Mouse (Mus musculus) cortical plate, adult 2 months (tissue): ENCODE results near the gene Gpr180.

Experiments
- CTCF ChIP-seq: fragments of 200-500 bp; IDR thresholded peaks from 2 replicates; pipeline ENCODE4 v1.5.1; 2011; ENCODE audit warnings: mild to moderate bottlenecking, control low read depth, low read length; ENCODE audit not compliant: insufficient read depth; ENCODE audit errors: extremely low read depth
- POLR2A ChIP-seq: fragments of 200-500 bp; IDR thresholded peaks from 2 replicates; pipeline ENCODE4 v1.6.1; 2011; ENCODE audit warnings: mild to moderate bottlenecking, low read length, control low read depth; ENCODE audit not compliant: insufficient read depth; ENCODE audit errors: extremely low read depth

DNA sequence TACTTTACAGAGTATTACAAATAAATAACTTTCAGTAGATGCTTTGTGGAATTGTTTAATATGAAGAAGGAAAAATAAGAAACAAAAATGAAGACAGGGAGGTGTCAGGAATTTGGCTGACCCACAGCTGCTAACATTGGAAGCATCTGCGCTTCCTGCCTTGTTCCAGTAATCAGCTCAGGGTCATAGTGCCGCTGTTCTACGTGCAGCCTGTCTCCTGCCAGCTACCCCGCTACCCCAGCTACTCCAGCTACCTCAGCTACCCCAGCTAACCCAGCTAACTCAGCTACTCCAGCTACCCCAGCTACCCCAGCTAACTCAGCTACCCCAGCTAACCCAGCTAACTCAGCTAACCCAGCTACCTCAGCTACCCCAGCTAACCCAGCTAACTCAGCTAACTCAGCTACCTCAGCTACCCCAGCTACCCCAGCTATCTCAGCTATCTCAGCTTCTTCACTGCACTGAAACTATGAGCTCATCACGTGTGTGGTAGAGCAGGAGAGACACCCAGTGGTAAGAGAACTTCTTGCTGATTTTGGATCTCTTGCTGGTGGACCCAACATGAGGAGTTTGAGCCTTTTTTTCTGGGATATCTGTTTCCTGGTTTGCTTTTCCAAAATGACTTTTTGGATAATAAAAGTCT is 14.8 kb downstream of the Gpr180 start:
- TF ChIP-seq CTCF (peak; percentile 70), POLR2A (no peak)
